Mouse (Mus musculus) MEL (cell line): ENCODE measurements around the gene Dnah14.

Source experiments
- CTCF ChIP-seq, 3 experiments: IDR thresholded peaks in 2 of 3; conservative IDR thresholded peaks in 1 of 3; 2 replicates each; pipeline ENCODE4 v1.5.1; 2011 to 2012; ENCODE audit warnings: low read length in 3 of 3, low read depth in 2 of 3, mild to moderate bottlenecking in 2 of 3, improper control_type of control experiment in 1 of 3, inconsistent platforms in 1 of 3, mixed read lengths in 1 of 3, moderate library complexity in 1 of 3; ENCODE audit not compliant: control insufficient read depth in 1 of 3, insufficient read depth in 1 of 3, poor library complexity in 1 of 3, severe bottlenecking in 1 of 3
- E2F4 ChIP-seq: IDR thresholded peaks from 2 replicates; pipeline ENCODE4 v1.6.1; 2011; ENCODE audit warnings: low read depth, low read length, improper control_type of control experiment, borderline replicate concordance
- MEF2A ChIP-seq: IDR thresholded peaks from 2 replicates; pipeline ENCODE4 v1.6.1; 2014; ENCODE audit warnings: low read depth, mild to moderate bottlenecking, inconsistent platforms, low read length, improper control_type of control experiment; ENCODE audit not compliant: poor library complexity, insufficient replicate concordance, severe bottlenecking; ENCODE audit errors: extremely low read depth
- POLR2A ChIP-seq, 2 experiments: IDR thresholded peaks; 2 replicates each; pipeline ENCODE4 v1.6.1; 2011 to 2012; ENCODE audit warnings: low read length in 2 of 2, mild to moderate bottlenecking in 2 of 2, control low read depth in 1 of 2, improper control_type of control experiment in 1 of 2, low read depth in 1 of 2, moderate library complexity in 1 of 2; ENCODE audit not compliant: control insufficient read depth in 1 of 2, insufficient read depth in 1 of 2, poor library complexity in 1 of 2
- ZMIZ1 ChIP-seq: IDR thresholded peaks from 2 replicates; pipeline ENCODE4 v1.6.1; 2012; ENCODE audit warnings: low read depth, mild to moderate bottlenecking, inconsistent platforms, low read length, improper control_type of control experiment, moderate library complexity

DNA sequence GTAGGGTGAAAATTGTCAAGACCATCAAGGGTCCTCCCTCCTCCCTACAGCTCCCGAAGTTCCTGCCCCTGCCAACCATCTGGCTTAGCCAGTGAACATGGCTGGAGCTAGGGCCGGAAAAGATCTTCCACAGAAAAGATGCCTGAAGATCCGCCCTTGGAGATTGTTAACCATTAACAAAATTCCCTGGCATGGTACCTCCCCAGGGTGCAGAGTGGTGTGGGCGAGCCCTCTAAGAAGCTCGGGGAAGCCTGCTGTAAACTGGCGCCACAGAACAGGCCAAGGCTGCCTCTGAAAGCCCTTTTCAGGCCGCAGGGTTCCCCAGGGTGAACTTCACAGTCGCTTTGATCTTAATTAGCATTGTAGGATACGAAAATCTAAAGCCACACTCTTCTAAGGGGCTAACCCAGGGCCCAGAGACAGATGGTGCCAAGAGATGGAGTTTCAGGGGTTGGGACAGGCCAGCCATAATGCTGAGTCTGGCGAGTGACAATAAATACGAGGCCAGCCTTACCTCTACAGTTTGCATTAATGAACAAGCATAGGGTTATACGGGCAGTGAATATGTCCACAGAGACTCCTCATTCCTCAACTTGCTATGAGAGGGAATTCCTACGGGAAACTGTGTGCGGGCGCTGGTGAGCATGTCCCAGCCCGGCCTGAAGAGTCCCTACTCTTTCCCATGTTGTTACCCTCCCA is 286.5 kb downstream of the Dnah14 start:
- TF ChIP-seq CTCF (IDR thresholded peaks at IDR 0.05 in 2 of 3, conservative IDR thresholded peaks at IDR 0.05 in 1 of 3; ENCODE audit: control insufficient read depth in 1 of 3, insufficient read depth in 1 of 3, low read depth in 2 of 3, low read length in 3 of 3, poor library complexity in 1 of 3, severe bottlenecking in 1 of 3) (no peak), E2F4 (no peak), MEF2A (no peak), ZMIZ1 (no peak), POLR2A (IDR thresholded peaks at IDR 0.05; ENCODE audit: control insufficient read depth in 1 of 2, insufficient read depth in 1 of 2, low read depth in 1 of 2, low read length in 2 of 2, poor library complexity in 1 of 2) (no peak)
